26 mouse cellular contexts compared by ENCODE assay signal in genomic region chr4:104933620-104934019, GRCm38 (mm10). TPM values are rescaled to one million over a fixed set of nuclear protein-coding genes. Genes with fewer than 3 reads are reported as not detected.
"Had no signal": no experiment of that assay in that cellular context is flagged by ENCODE, and none has a peak within 500 bp of the region (broad histone marks: within the 10 kb centered on the region; RNA-seq: fewer than 3 reads in every experiment).

No protein-coding gene starts in this region.

- H3K9ac ChIP-seq: liver, postnatal 0 days; lung, embryonic 15.5 days; midbrain, embryonic 12.5 days; neural tube, embryonic 13.5 days; neural tube, embryonic 15.5 days had no signal

- H3K9me3 ChIP-seq: lung, embryonic 15.5 days; midbrain, embryonic 10.5 days; midbrain, embryonic 12.5 days; neural tube, embryonic 13.5 days; neural tube, embryonic 15.5 days had no signal

- DNase-seq: liver, postnatal 0 days; lung, adult 2 months; lung, postnatal 14 days; lung, postnatal 4 days; midbrain, embryonic 14.5 days; retina, postnatal 1 day; right cerebral cortex, adult 18-20 months; right cerebral cortex, postnatal 25 days; right cerebral cortex, postnatal 4 days; spleen, adult 18-20 months; thymus, adult 18-20 months; thymus, postnatal 14 days; thymus, postnatal 36 days had no signal

- H3K4me2 ChIP-seq: lung, embryonic 15.5 days; midbrain, embryonic 12.5 days; neural tube, embryonic 13.5 days; neural tube, embryonic 15.5 days had no signal

- ATAC-seq: liver, postnatal 0 days; lung, postnatal 0 days; midbrain, embryonic 16.5 days had no signal

- H3K36me3 ChIP-seq: lung, embryonic 15.5 days; midbrain, embryonic 10.5 days; midbrain, embryonic 12.5 days; neural tube, embryonic 13.5 days; neural tube, embryonic 15.5 days had no signal

- H3K27ac ChIP-seq: lung, embryonic 15.5 days; midbrain, embryonic 10.5 days; midbrain, embryonic 12.5 days; neural tube, embryonic 13.5 days; neural tube, embryonic 15.5 days had no signal

- H3K4me1 ChIP-seq: lung, embryonic 15.5 days; midbrain, embryonic 10.5 days; midbrain, embryonic 12.5 days had no signal

- H3K4me3 ChIP-seq: lung, embryonic 15.5 days; midbrain, embryonic 10.5 days; midbrain, embryonic 12.5 days; myocyte; neural tube, embryonic 13.5 days; neural tube, embryonic 15.5 days had no signal

- H3K27me3 ChIP-seq: lung, embryonic 15.5 days; midbrain, embryonic 12.5 days; neural tube, embryonic 13.5 days; neural tube, embryonic 15.5 days had no signal

RNA-seq across cellular contexts. Expression of gene Fyb2, which starts 20.4 kb away (rescaled TPM):
- total RNA-seq: megakaryocyte, adult 5-6 weeks; megakaryocyte-erythroid progenitor cell, adult 5-6 weeks had no signal
- polyA plus RNA-seq: neural tube, embryonic 11.5 days; stomach, embryonic 14.5 days had no signal

RNA-seq across cellular contexts. Expression of gene C8a, which starts 57.4 kb away (rescaled TPM):
- total RNA-seq: megakaryocyte, adult 5-6 weeks; megakaryocyte-erythroid progenitor cell, adult 5-6 weeks had no signal
- polyA plus RNA-seq: lung, adult 2 months; lung, embryonic 15.5 days; lung, postnatal 0 days; midbrain, embryonic 10.5 days; midbrain, embryonic 12.5 days; midbrain, embryonic 14.5 days; midbrain, embryonic 16.5 days; myocyte; neural tube, embryonic 11.5 days; neural tube, embryonic 13.5 days; stomach, embryonic 14.5 days; thymus, postnatal 0 days had no signal
